Mouse (Mus musculus) megakaryocyte-erythroid progenitor cell, adult 5 weeks (primary cell): ENCODE results near the gene Gtf3c4. TPM values are rescaled to one million over a fixed set of nuclear protein-coding genes. Genes with fewer than 3 reads are reported as not detected.

ENCODE experiments used
- polyA plus RNA-seq: library from polyadenylated mRNA; stranded (reverse); fragments of >175 nt; gene quantifications from 2 replicates; pipeline ENCODE4 v1.2.3, GENCODE M21; 2012

The Gtf3c4 gene
- 18.7 and 25.9 TPM in 2 replicates for polyA plus RNA-seq

GRCm38 (mm10) chr2:28840222-28840951 is at the start of gene Gtf3c4, which contains the start of gene Ddx31:
Gene Gtf3c4 (minus strand): TSS chr2:28840360.
Gene Ddx31 (plus strand): TSS chr2:28840406.

Other genes with a start within 250 kb of the Gtf3c4 start
- 76.4 and 100 TPM in 2 replicates for gene Gfi1b, start 218.4 kb downstream of the Gtf3c4 start, polyA plus RNA-seq
- gene Tsc1, start 199.1 kb downstream of the Gtf3c4 start, polyA plus RNA-seq: 2.4 and 4.5 TPM in 2 replicates
- gene Spaca9, start 140.6 kb downstream of the Gtf3c4 start, polyA plus RNA-seq: 0.21 and 0.43 TPM in 2 replicates
- 0.23 and 0.36 TPM in 2 replicates for gene Ak8, start 140.2 kb downstream of the Gtf3c4 start, polyA plus RNA-seq
- 5.5 TPM in 2 replicates for gene Ddx31, start within 50 bp of the Gtf3c4 start, polyA plus RNA-seq
- gene Barhl1, start 76.3 kb upstream of the Gtf3c4 start, polyA plus RNA-seq: not detected in 2 replicates
- 0.16 and 0.35 TPM in 2 replicates for gene Cfap77, start 214.7 kb upstream of the Gtf3c4 start, polyA plus RNA-seq
- gene Ttf1, start 219.9 kb upstream of the Gtf3c4 start, polyA plus RNA-seq: 5.8 and 7.0 TPM in 2 replicates